Mouse (Mus musculus) ES-E14 (cell line): ENCODE measurements around the gene Acad10.

Experiments used
- CHD2 ChIP-seq: IDR thresholded peaks from 2 replicates; pipeline ENCODE4 v1.6.1; 2014; ENCODE audit warnings: mild to moderate bottlenecking, low read depth, low read length, inconsistent platforms
- ZNF384 ChIP-seq: IDR thresholded peaks from 2 replicates; pipeline ENCODE4 v1.6.1; 2012; ENCODE audit warnings: low read depth, low read length, inconsistent platforms

- TF ChIP-seq ZNF384 (no peak), CHD2 (no peak)
Measured at GRCm38 (mm10) chr5:121664971-121665370, 4.7 kb upstream of the Acad10 start.
